Mouse (Mus musculus): ENCODE measurements around the gene Ogdh.

- no peak for TF ChIP-seq GATA1 (IDR thresholded peaks at IDR 0.05; ENCODE audit: low read length)
- TF ChIP-seq TAL1 (IDR thresholded peaks at IDR 0.05; ENCODE audit: low read length) = no peak
Measured at GRCm38 (mm10) chr11:6364581-6365275, 73.3 kb downstream of the Ogdh start.
